Mouse (Mus musculus) midbrain, embryonic 12.5 days (tissue): ENCODE measurements around the gene Pde2a. TPM values are rescaled to one million over a fixed set of nuclear protein-coding genes. Genes with fewer than 3 reads are reported as not detected.
A peak's percentile ranks its signal among the peaks of the same experiment; 100 is the strongest.

Source experiments
- ATAC-seq: fragments of 200-750 bp; cut with Nextera tagmentation; 2 replicates; pipeline ENCODE4 v1.8.0; 2017; ENCODE audit warnings: low read depth, moderate TSS enrichment, moderate library complexity; ENCODE audit not compliant: low FRiP score
- H3K27ac ChIP-seq: fragments of 300-500 bp; sonication (generic); replicated peaks from 2 replicates; pipeline ENCODE4 v1.5.1; 2016; ENCODE audit warnings: mild to moderate bottlenecking
- H3K27me3 ChIP-seq: fragments of 300-500 bp; sonication (generic); 2 replicates; pipeline ENCODE4 v1.6.1; 2016; ENCODE audit warnings: mild to moderate bottlenecking
- H3K36me3 ChIP-seq: fragments of 300-500 bp; sonication (generic); 2 replicates; pipeline ENCODE4 v1.6.1; 2016
- H3K4me1 ChIP-seq: fragments of 300-500 bp; sonication (generic); 2 replicates; pipeline ENCODE4 v1.6.1; 2016
- H3K4me2 ChIP-seq: fragments of 300-500 bp; sonication (generic); replicated peaks from 2 replicates; pipeline ENCODE4 v1.6.1; 2016; ENCODE audit warnings: mild to moderate bottlenecking, moderate library complexity
- H3K4me3 ChIP-seq: fragments of 300-500 bp; sonication (generic); 2 replicates; pipeline ENCODE4 v1.5.1; 2016; ENCODE audit warnings: mild to moderate bottlenecking
- H3K9ac ChIP-seq: fragments of 300-500 bp; sonication (generic); replicated peaks from 2 replicates; pipeline ENCODE4 v1.6.1; 2016; ENCODE audit warnings: mild to moderate bottlenecking, moderate library complexity
- H3K9me3 ChIP-seq: fragments of 300-500 bp; sonication (generic); 2 replicates; pipeline ENCODE4 v1.6.1; 2016; ENCODE audit warnings: mild to moderate bottlenecking
- WGBS: fragments of 180-500 bp; shearing (Covaris S2); methylation state at CpG from one replicate; pipeline ENCODE4 v1.1.7; 2016; 5-methylcytosine and 5-hydroxymethylcytosine counted together
- polyA plus RNA-seq: library from polyadenylated mRNA; unstranded; fragments of >200 nt; fragmentation: Nextera tagmentation; extraction: Ambion mirVana; gene quantifications from 2 replicates; pipeline ENCODE4 v1.2.1, GENCODE M21; 2016

The Pde2a gene
- polyA plus RNA-seq, 1 experiment from 2014 or later = 16.1 TPM

DNA sequence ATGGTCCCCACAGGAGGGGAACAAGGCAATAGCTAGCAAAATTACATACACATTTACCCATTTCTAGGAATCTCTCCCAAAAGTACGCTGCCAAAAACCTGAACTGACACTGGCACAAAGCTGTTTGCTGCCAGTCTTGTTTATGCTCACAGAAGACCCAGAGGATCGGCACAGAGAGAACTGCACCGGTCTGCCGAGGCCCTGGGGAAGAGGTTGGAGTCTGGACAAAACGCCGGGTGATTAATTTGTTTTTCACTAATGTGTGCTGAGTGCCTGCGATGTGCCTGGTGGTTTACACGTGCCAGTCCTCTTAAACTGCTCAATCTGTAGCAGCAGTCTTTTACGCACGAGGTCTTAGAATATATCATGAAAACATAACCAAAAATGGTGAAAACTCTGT, 113.6 kb downstream of the Pde2a start:
- no peak for ATAC-seq
- Histone ChIP-seq H3K9me3 (no peaks in the 10 kb centered on the region), H3K4me3 (no peak overlapping the region), H3K36me3 (no peaks in the 10 kb centered on the region), H3K9ac (no peak overlapping the region), H3K27ac (no peak overlapping the region), H3K27me3 (no peaks in the 10 kb centered on the region), H3K4me2 (no peak overlapping the region), H3K4me1 (peaks cover 9% of the 10 kb centered on the region; the same call in 1 of the 2 replicates)
- WGBS = 73% methylated on average over 10 of the region's 10 CpGs

DNA sequence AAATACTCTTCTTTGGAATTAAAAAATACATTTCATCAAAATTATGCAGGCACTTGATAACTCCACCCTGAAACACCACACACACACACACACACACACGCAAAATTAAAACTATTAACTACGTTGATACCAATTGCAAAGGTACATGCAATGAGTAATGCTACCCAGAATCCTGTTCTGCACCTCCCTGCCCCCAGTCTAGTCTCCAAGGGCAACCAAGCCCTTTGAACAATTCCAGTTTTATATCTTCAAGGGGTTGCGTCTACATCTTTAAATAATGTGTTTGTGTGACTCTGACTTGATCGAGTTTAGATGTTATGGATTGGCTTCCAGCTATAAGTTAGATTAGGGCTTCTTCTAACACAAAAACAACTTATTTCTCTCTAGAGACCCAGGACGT, 114.0 kb downstream of the Pde2a start:
- Histone ChIP-seq H3K9me3 (no peaks in the 10 kb centered on the region), H3K9ac (no peak overlapping the region), H3K27ac (no peak overlapping the region), H3K4me3 (no peak overlapping the region), H3K4me1 (peaks cover 9% of the 10 kb centered on the region; the same call in 1 of the 2 replicates), H3K27me3 (no peaks in the 10 kb centered on the region), H3K36me3 (no peaks in the 10 kb centered on the region), H3K4me2 (no peak overlapping the region)
- WGBS = 76% methylated on average over 5 of the region's 5 CpGs
- ATAC-seq = no peak

GRCm38 (mm10) chr7:101537541-101537940, 116.0 kb downstream of the Pde2a start:
- H3K27me3 ChIP-seq = no peaks in the 10 kb centered on the region
- no peaks in the 10 kb centered on the region for H3K36me3 ChIP-seq
- no peak overlapping the region for H3K4me2 ChIP-seq
- no peak for ATAC-seq
- peaks cover 9% of the 10 kb centered on the region; the same call in 1 of the 2 replicates for H3K4me1 ChIP-seq
- no peaks in the 10 kb centered on the region for H3K9me3 ChIP-seq
- H3K27ac ChIP-seq = no peak overlapping the region
- 49% methylated on average over 8 of the region's 8 CpGs for WGBS
- H3K4me3 ChIP-seq = no peak overlapping the region
- no peak overlapping the region for H3K9ac ChIP-seq

GRCm38 (mm10) chr7:101538141-101538933, 116.8 kb downstream of the Pde2a start:
- H3K9me3 ChIP-seq = no peaks in the 10 kb centered on the region
- H3K4me1 ChIP-seq = peaks cover 9% of the 10 kb centered on the region; the same call in 1 of the 2 replicates
- H3K27me3 ChIP-seq = no peaks in the 10 kb centered on the region
- 62% methylated on average over 14 of the region's 14 CpGs for WGBS
- H3K4me3 ChIP-seq = no peak overlapping the region
- H3K36me3 ChIP-seq = no peaks in the 10 kb centered on the region
- no peak for ATAC-seq
- no peak overlapping the region for H3K4me2 ChIP-seq
- H3K9ac ChIP-seq = no peak overlapping the region
- H3K27ac ChIP-seq = no peak overlapping the region

- Histone ChIP-seq H3K4me2 (no peak overlapping the region), H3K4me1 (0 out of 2 replicates have a peak, but pooled peaks cover 3% of the 10 kb centered on the region), H3K9ac (no peak overlapping the region), H3K27ac (no peak overlapping the region), H3K36me3 (no peaks in the 10 kb centered on the region), H3K4me3 (no peak overlapping the region), H3K9me3 (no peaks in the 10 kb centered on the region), H3K27me3 (no peaks in the 10 kb centered on the region)
- ATAC-seq = no peak
- 48% methylated on average over 9 of the region's 9 CpGs for WGBS
These were observed 118.3 kb downstream of the Pde2a start for GRCm38 (mm10) chr7:101539774-101540173.

DNA sequence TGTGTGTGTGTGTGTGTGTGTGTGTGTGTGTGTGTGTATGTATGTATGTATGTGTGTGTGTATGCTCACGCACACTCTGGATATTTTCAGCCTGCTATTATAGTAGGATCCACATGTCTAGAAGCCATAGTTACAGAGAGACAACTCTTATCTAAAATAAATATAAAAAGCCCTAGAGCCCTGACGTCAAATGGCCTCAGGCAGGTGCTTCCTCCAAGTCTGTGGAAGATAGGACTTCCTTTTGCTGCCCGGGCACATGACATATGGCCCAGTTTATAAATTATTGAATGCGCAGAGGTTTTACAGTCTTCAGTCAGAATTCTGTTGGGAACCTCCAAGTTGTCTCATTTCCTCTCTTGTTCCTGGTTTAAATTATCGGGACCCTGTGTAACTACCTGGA, 119.2 kb downstream of the Pde2a start:
- H3K9me3 ChIP-seq = no peaks in the 10 kb centered on the region
- H3K4me2 ChIP-seq = no peak overlapping the region
- H3K4me1 ChIP-seq = 0 out of 2 replicates have a peak, but pooled peaks cover 3% of the 10 kb centered on the region
- H3K27ac ChIP-seq = no peak overlapping the region
- H3K27me3 ChIP-seq = no peaks in the 10 kb centered on the region
- no peak overlapping the region for H3K4me3 ChIP-seq
- no peak overlapping the region for H3K9ac ChIP-seq
- 83% methylated on average over 5 of the region's 5 CpGs for WGBS
- no peaks in the 10 kb centered on the region for H3K36me3 ChIP-seq
- no peak for ATAC-seq

DNA sequence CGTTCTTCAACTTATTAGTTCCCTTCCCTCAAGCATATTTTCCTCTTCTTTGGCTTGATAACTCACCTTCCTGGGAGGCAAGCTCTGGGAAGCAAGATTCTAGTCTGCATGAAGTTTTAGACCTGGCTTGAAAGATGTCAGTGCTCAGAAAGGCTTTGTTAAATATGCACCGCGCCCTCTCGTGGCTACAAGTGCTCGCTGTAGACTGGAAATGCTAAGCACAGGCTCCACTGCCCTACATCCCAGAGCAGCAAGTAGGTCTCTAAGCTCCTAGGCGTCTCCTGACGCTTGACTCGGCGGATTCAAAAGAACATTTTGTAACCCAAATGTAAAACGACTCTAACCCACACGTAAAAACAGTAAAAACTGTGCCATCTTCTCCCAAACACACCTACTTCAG, 119.6 kb downstream of the Pde2a start:
- WGBS = 5% methylated on average over 11 of the region's 11 CpGs
- H3K27me3 ChIP-seq = no peaks in the 10 kb centered on the region
- peak overlapping the region; percentile 14; the same call in 1 of the 2 replicates for H3K4me2 ChIP-seq
- no peak overlapping the region for H3K27ac ChIP-seq
- H3K4me3 ChIP-seq = no peak overlapping the region
- H3K36me3 ChIP-seq = no peaks in the 10 kb centered on the region
- H3K9me3 ChIP-seq = no peaks in the 10 kb centered on the region
- H3K4me1 ChIP-seq = 0 out of 2 replicates have a peak, but pooled peaks cover 3% of the 10 kb centered on the region
- ATAC-seq = no peak
- no peak overlapping the region for H3K9ac ChIP-seq

DNA sequence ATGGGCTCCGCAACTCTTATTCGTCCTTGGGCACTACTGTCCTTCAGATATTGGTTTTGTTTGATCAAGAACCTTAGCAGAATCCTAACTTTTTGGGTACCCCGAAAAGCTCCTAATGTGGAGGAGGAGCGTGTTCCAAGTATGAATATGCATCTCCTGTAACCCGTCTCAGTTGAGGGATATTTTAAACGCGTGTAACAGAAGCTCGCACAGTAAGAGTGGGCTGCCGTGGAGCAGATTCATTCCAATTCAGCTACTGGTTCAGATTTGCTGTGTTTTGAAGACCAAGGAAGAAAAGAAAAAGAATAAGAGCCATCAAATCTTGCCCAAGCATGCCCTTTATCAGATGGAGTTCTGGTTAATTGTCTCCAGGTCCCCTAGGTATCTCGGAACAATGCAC, 120.2 kb downstream of the Pde2a start:
- no peaks in the 10 kb centered on the region for H3K27me3 ChIP-seq
- H3K36me3 ChIP-seq = no peaks in the 10 kb centered on the region
- H3K4me1 ChIP-seq = 0 out of 2 replicates have a peak, but pooled peaks cover 3% of the 10 kb centered on the region
- H3K4me2 ChIP-seq = peak overlapping the region; percentile 14; the same call in 1 of the 2 replicates
- ATAC-seq = no peak
- WGBS = 70% methylated on average over 10 of the region's 10 CpGs
- H3K9ac ChIP-seq = no peak overlapping the region
- H3K9me3 ChIP-seq = no peaks in the 10 kb centered on the region
- no peak overlapping the region for H3K27ac ChIP-seq
- no peak overlapping the region for H3K4me3 ChIP-seq

- H3K9ac ChIP-seq = no peak overlapping the region
- no peak for ATAC-seq
- H3K4me2 ChIP-seq = no peak overlapping the region
- no peaks in the 10 kb centered on the region for H3K36me3 ChIP-seq
- 90% methylated on average over 3 of the region's 3 CpGs for WGBS
- no peaks in the 10 kb centered on the region for H3K4me1 ChIP-seq
- no peak overlapping the region for H3K27ac ChIP-seq
- no peak overlapping the region for H3K4me3 ChIP-seq
- no peaks in the 10 kb centered on the region for H3K27me3 ChIP-seq
- no peaks in the 10 kb centered on the region for H3K9me3 ChIP-seq
These were observed 126.2 kb downstream of the Pde2a start for GRCm38 (mm10) chr7:101547651-101548050.

GRCm38 (mm10) chr7:101549266-101549665, 127.8 kb downstream of the Pde2a start:
- Histone ChIP-seq H3K27me3 (no peaks in the 10 kb centered on the region), H3K4me3 (no peak overlapping the region), H3K4me1 (no peaks in the 10 kb centered on the region), H3K9ac (no peak overlapping the region), H3K9me3 (no peaks in the 10 kb centered on the region), H3K36me3 (no peaks in the 10 kb centered on the region), H3K4me2 (no peak overlapping the region), H3K27ac (no peak overlapping the region)
- ATAC-seq = no peak
- 73% methylated on average over 3 of the region's 3 CpGs for WGBS

DNA sequence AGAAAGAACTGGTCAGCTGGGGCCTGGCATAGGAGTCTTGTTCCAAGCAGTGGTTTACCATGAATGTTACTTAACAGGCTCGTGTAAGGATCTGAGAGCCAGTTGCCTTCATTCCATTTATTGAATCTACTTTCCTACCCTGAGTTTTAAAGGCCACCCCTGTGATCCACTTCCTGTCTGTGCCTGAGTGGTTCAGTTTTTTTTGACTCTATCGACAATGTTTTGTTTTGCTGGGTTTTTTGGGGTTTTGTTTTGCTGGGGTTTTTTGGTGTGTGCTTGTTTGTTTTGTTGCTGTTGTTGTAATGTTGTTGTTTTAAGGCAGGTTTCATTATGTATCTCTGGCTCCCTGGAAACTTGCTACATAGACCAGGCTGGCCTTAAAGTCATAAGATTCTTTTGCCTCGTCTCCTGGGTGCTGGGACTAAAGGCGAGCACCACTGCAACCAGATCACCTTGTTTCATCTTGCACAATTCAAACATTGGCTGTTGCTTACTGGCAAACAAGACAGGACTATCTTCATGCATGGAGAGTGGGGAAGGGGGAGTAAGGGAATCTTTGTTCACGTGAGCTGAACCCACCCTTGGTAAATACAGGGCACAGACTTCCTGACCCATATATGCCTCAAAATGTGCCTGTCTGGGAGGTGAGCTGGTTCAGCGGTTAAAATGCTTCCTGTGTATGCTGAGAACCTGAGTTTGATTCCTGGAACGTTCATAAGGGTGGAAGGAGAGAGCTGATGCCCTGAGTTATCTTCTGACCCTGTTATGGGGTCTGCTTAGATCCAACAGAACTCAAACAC, 129.4 kb downstream of the Pde2a start:
- no peaks in the 10 kb centered on the region for H3K4me1 ChIP-seq
- no peaks in the 10 kb centered on the region for H3K9me3 ChIP-seq
- no peak overlapping the region for H3K4me2 ChIP-seq
- no peak overlapping the region for H3K4me3 ChIP-seq
- H3K9ac ChIP-seq = no peak overlapping the region
- H3K27me3 ChIP-seq = no peaks in the 10 kb centered on the region
- no peaks in the 10 kb centered on the region for H3K36me3 ChIP-seq
- 70% methylated on average over 7 of the region's 7 CpGs for WGBS
- H3K27ac ChIP-seq = no peak overlapping the region
- ATAC-seq = no peak

DNA sequence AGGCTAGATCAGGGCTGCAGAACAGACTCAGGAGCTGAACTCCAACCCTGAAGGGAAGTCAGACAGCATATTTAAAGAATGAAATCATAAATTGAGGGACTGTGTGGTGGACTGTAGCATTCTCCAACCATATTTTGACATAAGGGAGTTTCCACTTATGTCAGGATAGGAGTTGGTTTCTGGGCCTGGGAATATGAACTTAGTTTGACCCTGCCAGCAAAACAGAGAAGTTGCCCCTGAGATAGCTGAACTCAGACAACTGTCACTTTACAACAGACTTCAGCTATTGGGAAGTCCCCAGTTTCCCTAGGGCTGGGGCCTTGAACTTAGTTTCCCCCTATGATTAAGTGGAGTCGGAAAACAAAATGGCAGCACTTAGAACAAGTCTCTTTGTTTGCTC, 130.0 kb downstream of the Pde2a start:
- H3K36me3 ChIP-seq = no peaks in the 10 kb centered on the region
- H3K4me3 ChIP-seq = no peak overlapping the region
- no peak overlapping the region for H3K4me2 ChIP-seq
- no peak overlapping the region for H3K27ac ChIP-seq
- no peak overlapping the region for H3K9ac ChIP-seq
- WGBS = 97% methylated on average over 1 of the region's 1 CpGs
- no peaks in the 10 kb centered on the region for H3K27me3 ChIP-seq
- no peak for ATAC-seq
- H3K9me3 ChIP-seq = no peaks in the 10 kb centered on the region
- H3K4me1 ChIP-seq = no peaks in the 10 kb centered on the region
